Mouse (Mus musculus): ENCODE data around the gene Gsdma2.

GRCm38 (mm10) chr11:98637501-98637900, 9.1 kb upstream of the Gsdma2 start:
- TF ChIP-seq CTCF (IDR thresholded peaks at IDR 0.05; ENCODE audit: control insufficient read depth, insufficient read depth, insufficient replicate concordance, low read depth, low read length): no peak
- TF ChIP-seq POLR2A (IDR thresholded peaks at IDR 0.05; ENCODE audit: control insufficient read depth, low read depth, low read length): no peak
